Mouse (Mus musculus) CH12.LX (cell line): ENCODE data around the gene Cactin. TPM values are rescaled to one million over a fixed set of nuclear protein-coding genes. Genes with fewer than 3 reads are reported as not detected.

Experiments
- DNase-seq: peaks from one replicate; pipeline ENCODE4 v3.0.0-alpha.2; 2013; ENCODE audit errors: extremely low read depth
- H3K27ac ChIP-seq: 2 replicates; pipeline ENCODE4 v1.5.1; 2012; ENCODE audit warnings: low read depth, mild to moderate bottlenecking, control low read depth, moderate library complexity; ENCODE audit not compliant: insufficient read depth
- H3K27me3 ChIP-seq: replicated peaks from 2 replicates; pipeline ENCODE3; 2012; ENCODE audit warnings: inconsistent platforms
- H3K36me3 ChIP-seq, 2 experiments: replicated peaks in 1 of 2; 2 replicates each; pipeline versions ENCODE3 to v1.6.1; 2012; ENCODE audit warnings: inconsistent platforms in 1 of 2, low read length in 1 of 2, mild to moderate bottlenecking in 1 of 2, mixed read lengths in 1 of 2, moderate library complexity in 1 of 2; ENCODE audit not compliant: control insufficient read depth in 1 of 2, insufficient read depth in 1 of 2
- H3K4me1 ChIP-seq, 2 experiments: 2 replicates each; pipeline ENCODE4 v1.6.1; 2012; ENCODE audit warnings: inconsistent platforms in 1 of 2, moderate library complexity in 1 of 2; ENCODE audit not compliant: insufficient read depth in 2 of 2, control insufficient read depth in 1 of 2
- H3K4me2 ChIP-seq: 2 replicates; pipeline ENCODE4 v1.6.1; 2012; ENCODE audit warnings: low read depth, mild to moderate bottlenecking, control low read depth; ENCODE audit not compliant: poor library complexity, insufficient read depth, severe bottlenecking
- H3K4me3 ChIP-seq, 3 experiments: fragments of 150-350 bp in 1 of 3; sonication (generic) in 1 of 3; replicated peaks in 1 of 3; 2 replicates each; pipeline versions ENCODE3 to v1.5.1; 2011 to 2012; ENCODE audit warnings: low read depth in 2 of 3, low read length in 2 of 3, mild to moderate bottlenecking in 2 of 3, moderate library complexity in 2 of 3, control low read depth in 1 of 3, improper control_type of control experiment in 1 of 3, inconsistent platforms in 1 of 3, mixed read lengths in 1 of 3; ENCODE audit not compliant: poor library complexity in 1 of 3
- H3K79me2 ChIP-seq: replicated peaks from 2 replicates; pipeline ENCODE4 v1.6.1; 2012; ENCODE audit warnings: mild to moderate bottlenecking, moderate library complexity; ENCODE audit not compliant: control insufficient read depth, poor library complexity, insufficient read depth, severe bottlenecking; ENCODE audit errors: extremely low read depth
- H3K9ac ChIP-seq: 2 replicates; pipeline ENCODE4 v1.6.1; 2012; ENCODE audit warnings: low read depth, mild to moderate bottlenecking, control low read depth, moderate library complexity; ENCODE audit not compliant: insufficient read depth
- H3K9me3 ChIP-seq: replicated peaks from 2 replicates; pipeline ENCODE3; 2012; ENCODE audit warnings: low read length, inconsistent platforms, mixed read lengths
- CHD1 ChIP-seq: IDR thresholded peaks from 2 replicates; pipeline ENCODE4 v1.6.1; 2012; ENCODE audit warnings: low read depth, low read length, improper control_type of control experiment, inconsistent platforms
- CHD2 ChIP-seq: IDR thresholded peaks from 2 replicates; pipeline ENCODE4 v1.6.1; 2011; ENCODE audit warnings: low read length, improper control_type of control experiment
- CTCF ChIP-seq, 2 experiments: IDR thresholded peaks in 1 of 2; conservative IDR thresholded peaks in 1 of 2; 2 replicates each; pipeline ENCODE4 v1.5.1; 2011 to 2012; ENCODE audit warnings: low read depth in 2 of 2, low read length in 2 of 2, improper control_type of control experiment in 1 of 2, inconsistent platforms in 1 of 2, mild to moderate bottlenecking in 1 of 2, moderate library complexity in 1 of 2
- E2F4 ChIP-seq: IDR thresholded peaks from 2 replicates; pipeline ENCODE4 v1.6.1; 2011; ENCODE audit warnings: low read depth, low read length, improper control_type of control experiment; ENCODE audit not compliant: insufficient replicate concordance
- EP300 ChIP-seq: IDR thresholded peaks from 2 replicates; pipeline ENCODE4 v1.6.1; 2011; ENCODE audit warnings: low read length, improper control_type of control experiment
- KAT2A ChIP-seq: IDR thresholded peaks from 2 replicates; pipeline ENCODE4 v1.6.1; 2012; ENCODE audit warnings: low read length, improper control_type of control experiment, inconsistent platforms; ENCODE audit not compliant: insufficient replicate concordance
- MAX ChIP-seq: IDR thresholded peaks from 2 replicates; pipeline ENCODE4 v1.6.1; 2011; ENCODE audit warnings: low read length, improper control_type of control experiment
- MAZ ChIP-seq: IDR thresholded peaks from 2 replicates; pipeline ENCODE4 v1.6.1; 2012; ENCODE audit warnings: low read depth, mild to moderate bottlenecking, inconsistent platforms, low read length, improper control_type of control experiment, moderate library complexity
- MXI1 ChIP-seq: IDR thresholded peaks from 2 replicates; pipeline ENCODE4 v1.6.1; 2011; ENCODE audit warnings: mild to moderate bottlenecking, low read depth, low read length, improper control_type of control experiment
- MYC ChIP-seq: IDR thresholded peaks from 2 replicates; pipeline ENCODE4 v1.6.1; 2011; ENCODE audit warnings: low read depth, mild to moderate bottlenecking, improper control_type of control experiment, low read length
- NELFE ChIP-seq: IDR thresholded peaks from 2 replicates; pipeline ENCODE4 v1.6.1; 2011; ENCODE audit warnings: low read depth, low read length, improper control_type of control experiment
- POLR2AphosphoS2 ChIP-seq: IDR thresholded peaks from 2 replicates; pipeline ENCODE4 v1.6.1; 2011; ENCODE audit warnings: low read depth, low read length, improper control_type of control experiment
- RCOR1 ChIP-seq: conservative IDR thresholded peaks from 2 replicates; pipeline ENCODE4 v1.6.1; 2012; ENCODE audit warnings: low read depth, mild to moderate bottlenecking, inconsistent platforms, low read length, improper control_type of control experiment
- TBP ChIP-seq: conservative IDR thresholded peaks from 2 replicates; pipeline ENCODE4 v1.6.1; 2011; ENCODE audit warnings: low read depth, low read length, improper control_type of control experiment
- UBTF ChIP-seq: IDR thresholded peaks from 2 replicates; pipeline ENCODE4 v1.6.1; 2012; ENCODE audit warnings: low read depth, mild to moderate bottlenecking, inconsistent platforms, low read length, improper control_type of control experiment, moderate library complexity
- USF1 ChIP-seq: IDR thresholded peaks from 2 replicates; pipeline ENCODE4 v1.6.1; 2014; ENCODE audit warnings: low read depth, mild to moderate bottlenecking, inconsistent platforms, low read length, improper control_type of control experiment
- USF2 ChIP-seq: conservative IDR thresholded peaks from 2 replicates; pipeline ENCODE4 v1.6.1; 2011; ENCODE audit warnings: low read depth, low read length, improper control_type of control experiment
- dilution Hi-C: fragments of 300-500 bp; cut with MboI; formaldehyde crosslinking; loops from 2 replicates; pipeline ENCODE4 v1.14.3; 2020; ENCODE audit warnings: low sequenced_read_pairs; ENCODE audit not compliant: extremely low pct_unique_long_range_greater_than_20kb, extremely low pct_ligation_motif_present
- in situ Hi-C: fragments of 300-500 bp; cut with MboI; formaldehyde crosslinking; loops from 3 replicates; pipeline ENCODE4 v1.14.3; 2019; ENCODE audit warnings: low sequenced_read_pairs, low pct_ligation_motif_present, low pct_unique_long_range_greater_than_20kb, mixed read lengths
- polyA plus RNA-seq: library from polyadenylated mRNA; unstranded; fragments of >175 nt; gene quantifications from 2 replicates; pipeline ENCODE4 v1.2.1, GENCODE M21; 2012; ENCODE audit warnings: low read depth; ENCODE audit not compliant: insufficient read length
- total RNA-seq, 2 experiments: library from RNA; depleted of rRNA; stranded (reverse); fragments of 300-350 nt in 1 of 2; fragments of >200 nt in 1 of 2; gene quantifications; 2 replicates each; pipeline ENCODE4 v1.2.3; 2012 to 2014

The Cactin gene
- total and polyA plus RNA-seq, 3 experiments: 21.4 to 39.3 (median 34.6) TPM

DNA sequence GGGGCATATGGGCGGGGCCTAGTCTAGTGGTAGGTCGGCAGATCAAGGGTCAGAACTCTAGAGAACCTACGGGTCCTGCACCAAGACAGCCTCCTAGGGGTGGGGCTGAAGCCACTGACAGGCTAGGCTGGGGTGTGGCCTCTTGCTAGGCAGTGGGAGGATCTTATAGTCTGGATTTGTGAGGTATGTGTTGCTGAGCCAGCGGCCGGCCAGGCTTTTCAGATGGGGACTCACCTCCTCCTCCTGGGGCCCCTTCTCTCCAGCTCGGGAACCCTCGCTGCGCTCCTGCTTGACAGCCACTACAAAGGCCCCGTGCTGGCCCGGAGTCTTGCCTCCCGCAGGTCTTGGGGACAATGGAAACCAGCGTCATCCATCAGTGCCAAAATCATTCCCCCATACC is 28.2 kb downstream of the Cactin start:
- Histone ChIP-seq H3K27ac (no peak overlapping the region), H3K4me1 (peaks cover 7 to 37% of the 10 kb centered on the region in 2 experiments), H3K4me2 (peak overlapping the region; percentile 89), H3K9me3 (no peaks in the 10 kb centered on the region), H3K4me3 (peak overlapping the region; percentile 74 to 89 (median 80)), H3K9ac (peak overlapping the region; percentile 80; the same call in 1 of the 2 replicates), H3K79me2 (no peaks in the 10 kb centered on the region), H3K27me3 (no peaks in the 10 kb centered on the region), H3K36me3 (peaks cover 20 to 37% of the 10 kb centered on the region in 2 experiments)
- dilution Hi-C loops (no loop called here), in situ Hi-C loops (no loop called here)
- DNase-seq: peak; percentile 70
- TF ChIP-seq CTCF (conservative IDR thresholded peaks at IDR 0.05 in 1 of 2, IDR thresholded peaks at IDR 0.05 in 1 of 2; ENCODE audit: low read depth in 2 of 2, low read length in 2 of 2) (no peak), RCOR1 (no peak), NELFE (no peak), CHD1 (no peak)

DNA sequence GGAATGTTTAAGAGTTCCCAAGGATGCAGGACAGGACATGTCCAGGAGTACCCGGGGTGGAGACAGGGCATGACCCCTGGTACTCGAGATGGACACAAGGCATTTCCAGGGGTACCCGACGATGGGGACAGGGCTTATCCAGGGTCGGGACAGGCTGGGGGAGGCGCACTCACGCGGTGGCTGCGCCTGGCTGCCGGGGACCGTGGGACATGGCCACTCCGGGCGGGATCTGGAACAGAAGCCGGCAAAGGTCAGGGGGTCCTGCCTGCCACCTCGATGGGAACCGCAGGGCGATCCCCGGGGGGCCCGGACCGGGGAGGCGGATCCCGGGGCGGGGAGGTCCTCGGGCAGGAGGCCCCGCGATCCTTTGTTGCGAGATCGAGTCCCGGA is 29.1 kb downstream of the Cactin start:
- TF ChIP-seq MXI1 (no peak), CTCF (conservative IDR thresholded peaks at IDR 0.05 in 1 of 2, IDR thresholded peaks at IDR 0.05 in 1 of 2; ENCODE audit: low read depth in 2 of 2, low read length in 2 of 2) (no peak), USF1 (no peak), EP300 (no peak), MAZ (no peak), NELFE (no peak), TBP (no peak), CHD2 (no peak), KAT2A (no peak), MAX (no peak), POLR2AphosphoS2 (no peak), RCOR1 (no peak), USF2 (no peak), UBTF (no peak), MYC (no peak), E2F4 (no peak)
- H3K4me3 ChIP-seq: peak overlapping the region; percentile 74 to 89 (median 80)
- dilution Hi-C loops: no loop called here
- peaks cover 20 to 37% of the 10 kb centered on the region in 2 experiments for H3K36me3 ChIP-seq
- no peak for DNase-seq
- no peaks in the 10 kb centered on the region for H3K9me3 ChIP-seq
- peak overlapping the region; percentile 89 for H3K4me2 ChIP-seq
- no peaks in the 10 kb centered on the region for H3K27me3 ChIP-seq
- H3K27ac ChIP-seq: 0 out of 2 replicates have a peak overlapping the region, but pooled peaks have one; percentile 2
- peaks cover 7 to 36% of the 10 kb centered on the region in 2 experiments for H3K4me1 ChIP-seq
- peak overlapping the region; percentile 80 for H3K9ac ChIP-seq
- no peaks in the 10 kb centered on the region for H3K79me2 ChIP-seq
- in situ Hi-C loops: loop anchor here (10.0 kb wide), 1 partner anchor 155 kb away; no protein-coding TSS in a partner anchor
